Mouse (Mus musculus): ENCODE measurements around the gene Gpc6. TPM values are rescaled to one million over a fixed set of nuclear protein-coding genes. Genes with fewer than 3 reads are reported as not detected.

Gene Gpc6
- polyA plus RNA-seq, 1 experiment from 2014 or later: 24.6 TPM

DNA sequence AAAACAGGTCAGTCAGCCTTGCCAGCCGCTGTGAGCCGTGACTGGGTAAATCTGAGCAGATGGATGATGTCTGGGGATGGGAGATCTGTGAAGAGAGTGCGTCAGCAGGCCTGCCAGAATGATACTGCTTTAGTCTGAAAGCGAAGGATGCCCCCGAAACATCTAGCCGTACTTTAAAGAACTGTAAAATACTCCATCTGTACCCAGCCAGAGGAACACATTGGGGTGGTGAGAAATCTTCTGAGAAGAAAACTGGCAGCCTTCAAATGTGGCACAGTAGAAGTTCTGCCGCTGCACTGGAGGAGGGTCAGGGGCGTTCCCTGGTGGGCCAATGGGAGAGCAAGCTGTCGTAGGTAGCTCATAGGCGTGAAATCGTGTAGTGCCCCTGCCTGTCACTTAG, 1033.3 kb downstream of the Gpc6 start:
- Histone ChIP-seq H3K36me3 (no peaks in the 10 kb centered on the region), H3K27ac (replicated peaks) (no peak overlapping the region), H3K9ac (replicated peaks) (no peak overlapping the region), H3K9me3 (replicated peaks) (no peaks in the 10 kb centered on the region), H3K27me3 (replicated peaks) (no peaks in the 10 kb centered on the region), H3K4me1 (peaks cover 26% of the 10 kb centered on the region), H3K4me2 (no peak overlapping the region), H3K4me3 (replicated peaks) (no peak overlapping the region)
- WGBS: 87% methylated on average over 11 of the region's 11 CpGs
- ATAC-seq (ENCODE audit: low FRiP score): no peak

DNA sequence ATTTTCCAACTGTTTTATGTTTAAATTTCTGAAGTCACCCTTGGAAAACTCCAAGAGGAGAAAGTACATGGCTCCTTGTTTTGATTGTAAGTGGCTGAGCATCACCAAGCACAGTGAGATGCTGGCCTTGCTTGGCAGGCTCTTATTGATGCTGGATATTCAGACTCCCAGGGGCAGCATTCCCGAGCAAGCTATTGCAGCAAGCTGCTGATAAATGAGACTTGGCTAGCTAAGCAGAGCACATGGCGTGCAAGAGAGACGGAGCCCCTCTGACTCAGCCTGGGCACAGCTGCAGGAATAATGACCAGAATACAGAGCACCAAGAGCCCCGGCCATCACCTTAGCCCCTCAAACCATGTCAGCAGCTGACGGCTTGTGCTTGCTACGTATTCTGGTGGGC, 1036.2 kb downstream of the Gpc6 start:
- Histone ChIP-seq H3K4me1 (peaks cover 26% of the 10 kb centered on the region), H3K4me3 (replicated peaks) (no peak overlapping the region), H3K9me3 (replicated peaks) (no peaks in the 10 kb centered on the region), H3K36me3 (no peaks in the 10 kb centered on the region), H3K27ac (replicated peaks) (peak overlapping the region; percentile 62), H3K27me3 (replicated peaks) (no peaks in the 10 kb centered on the region), H3K9ac (replicated peaks) (no peak overlapping the region), H3K4me2 (no peak overlapping the region)
- WGBS: 12% methylated on average over 6 of the region's 6 CpGs
- peak; percentile 81 for ATAC-seq (ENCODE audit: low FRiP score)

DNA sequence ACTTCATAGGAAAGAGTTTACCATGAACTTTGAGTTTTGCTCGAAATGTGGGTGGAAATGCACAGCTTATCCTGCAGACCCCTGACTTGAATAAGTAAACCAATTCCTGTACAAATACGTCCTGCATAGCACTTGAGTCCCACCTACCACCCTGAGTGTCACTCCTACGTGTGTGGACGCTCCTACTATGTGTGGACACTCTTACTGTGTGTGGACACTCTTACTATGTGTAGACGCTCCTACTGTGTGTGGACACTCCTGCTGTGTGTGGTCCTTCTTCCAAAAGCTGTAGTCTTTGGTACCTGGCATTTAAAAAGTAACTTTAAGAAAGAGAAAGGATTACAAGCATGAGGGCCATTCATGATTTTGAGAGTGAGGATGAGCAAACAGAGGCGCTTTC, 1036.7 kb downstream of the Gpc6 start:
- 92% methylated on average over 6 of the region's 6 CpGs for WGBS
- no peak overlapping the region for H3K4me2 ChIP-seq
- no peaks in the 10 kb centered on the region for H3K36me3 ChIP-seq
- no peaks in the 10 kb centered on the region for H3K9me3 ChIP-seq (replicated peaks)
- peaks cover 26% of the 10 kb centered on the region for H3K4me1 ChIP-seq
- H3K27ac ChIP-seq (replicated peaks): no peak overlapping the region
- no peaks in the 10 kb centered on the region for H3K27me3 ChIP-seq (replicated peaks)
- H3K4me3 ChIP-seq (replicated peaks): no peak overlapping the region
- no peak overlapping the region for H3K9ac ChIP-seq (replicated peaks)
- peak; percentile 37; the same call in 1 of the 2 replicates for ATAC-seq (ENCODE audit: low FRiP score)

GRCm38 (mm10) chr14:117962453-117962852, 1037.3 kb downstream of the Gpc6 start:
- Histone ChIP-seq H3K4me3 (replicated peaks) (no peak overlapping the region), H3K27ac (replicated peaks) (no peak overlapping the region), H3K4me2 (no peak overlapping the region), H3K4me1 (peaks cover 26% of the 10 kb centered on the region), H3K36me3 (no peaks in the 10 kb centered on the region), H3K9ac (replicated peaks) (no peak overlapping the region), H3K9me3 (replicated peaks) (no peaks in the 10 kb centered on the region), H3K27me3 (replicated peaks) (no peaks in the 10 kb centered on the region)
- WGBS: 54% methylated on average over 4 of the region's 4 CpGs
- no peak for ATAC-seq (ENCODE audit: low FRiP score)

GRCm38 (mm10) chr14:117972576-117972975, 1047.5 kb downstream of the Gpc6 start:
- no peak for ATAC-seq (ENCODE audit: low FRiP score)
- Histone ChIP-seq H3K36me3 (no peaks in the 10 kb centered on the region), H3K9ac (replicated peaks) (no peak overlapping the region), H3K4me2 (no peak overlapping the region), H3K27me3 (replicated peaks) (no peaks in the 10 kb centered on the region), H3K27ac (replicated peaks) (no peak overlapping the region), H3K4me1 (no peaks in the 10 kb centered on the region), H3K4me3 (replicated peaks) (no peak overlapping the region), H3K9me3 (replicated peaks) (no peaks in the 10 kb centered on the region)
- 86% methylated on average over 5 of the region's 5 CpGs for WGBS

GRCm38 (mm10) chr14:117981532-117981931, 1056.4 kb downstream of the Gpc6 start:
- Histone ChIP-seq H3K36me3 (no peaks in the 10 kb centered on the region), H3K27me3 (replicated peaks) (no peaks in the 10 kb centered on the region), H3K4me2 (no peak overlapping the region), H3K4me3 (replicated peaks) (no peak overlapping the region), H3K4me1 (no peaks in the 10 kb centered on the region), H3K27ac (replicated peaks) (no peak overlapping the region), H3K9me3 (replicated peaks) (no peaks in the 10 kb centered on the region), H3K9ac (replicated peaks) (no peak overlapping the region)
- ATAC-seq (ENCODE audit: low FRiP score): no peak
- WGBS: 93% methylated on average over 10 of the region's 10 CpGs

GRCm38 (mm10) chr14:117988444-117988843, 1063.3 kb downstream of the Gpc6 start:
- no peak overlapping the region for H3K27ac ChIP-seq (replicated peaks)
- WGBS: 87% methylated on average over 10 of the region's 10 CpGs
- no peak for ATAC-seq (ENCODE audit: low FRiP score)

GRCm38 (mm10) chr14:117990203-117990602, 1065.1 kb downstream of the Gpc6 start:
- Histone ChIP-seq H3K9ac (replicated peaks) (no peak overlapping the region), H3K36me3 (no peaks in the 10 kb centered on the region), H3K27ac (replicated peaks) (no peak overlapping the region), H3K4me1 (no peaks in the 10 kb centered on the region), H3K9me3 (replicated peaks) (no peaks in the 10 kb centered on the region), H3K27me3 (replicated peaks) (no peaks in the 10 kb centered on the region; the same call in 1 of the 2 replicates), H3K4me3 (replicated peaks) (no peak overlapping the region), H3K4me2 (no peak overlapping the region)
- no peak for ATAC-seq (ENCODE audit: low FRiP score)
- 79% methylated on average over 8 of the region's 8 CpGs for WGBS

More at GRCm38 (mm10) chr14:117988444-117988843, 1063.3 kb downstream of the Gpc6 start:
- Histone ChIP-seq H3K9me3 (replicated peaks) (no peaks in the 10 kb centered on the region), H3K9ac (replicated peaks) (no peak overlapping the region), H3K27me3 (replicated peaks) (no peaks in the 10 kb centered on the region; the same call in 1 of the 2 replicates), H3K4me1 (no peaks in the 10 kb centered on the region), H3K4me3 (replicated peaks) (no peak overlapping the region), H3K4me2 (no peak overlapping the region), H3K36me3 (no peaks in the 10 kb centered on the region)

- H3K4me2 ChIP-seq: no peak overlapping the region
- H3K9me3 ChIP-seq (replicated peaks): no peaks in the 10 kb centered on the region
- no peak overlapping the region for H3K9ac ChIP-seq (replicated peaks)
- H3K27ac ChIP-seq (replicated peaks): no peak overlapping the region
- no peaks in the 10 kb centered on the region; the same call in 1 of the 2 replicates for H3K27me3 ChIP-seq (replicated peaks)
- H3K4me3 ChIP-seq (replicated peaks): no peak overlapping the region
- no peaks in the 10 kb centered on the region for H3K4me1 ChIP-seq
- no peaks in the 10 kb centered on the region for H3K36me3 ChIP-seq
- WGBS: 77% methylated on average over 8 of the region's 8 CpGs
- no peak for ATAC-seq (ENCODE audit: low FRiP score)
These were observed 1067.6 kb downstream of the Gpc6 start for GRCm38 (mm10) chr14:117992600-117993256.

- H3K36me3 ChIP-seq: no peaks in the 10 kb centered on the region
- H3K27me3 ChIP-seq (replicated peaks): no peaks in the 10 kb centered on the region; the same call in 1 of the 2 replicates
- 90% methylated on average over 6 of the region's 6 CpGs for WGBS
- no peak for ATAC-seq (ENCODE audit: low FRiP score)
- H3K4me3 ChIP-seq (replicated peaks): no peak overlapping the region
- H3K4me2 ChIP-seq: no peak overlapping the region
- no peak overlapping the region for H3K9ac ChIP-seq (replicated peaks)
- H3K4me1 ChIP-seq: no peaks in the 10 kb centered on the region
- no peak overlapping the region for H3K27ac ChIP-seq (replicated peaks)
- no peaks in the 10 kb centered on the region for H3K9me3 ChIP-seq (replicated peaks)
These were observed 1068.7 kb downstream of the Gpc6 start for GRCm38 (mm10) chr14:117993845-117994244.

GRCm38 (mm10) chr14:118004434-118004833, 1079.3 kb downstream of the Gpc6 start:
- WGBS: 92% methylated on average over 10 of the region's 10 CpGs

DNA sequence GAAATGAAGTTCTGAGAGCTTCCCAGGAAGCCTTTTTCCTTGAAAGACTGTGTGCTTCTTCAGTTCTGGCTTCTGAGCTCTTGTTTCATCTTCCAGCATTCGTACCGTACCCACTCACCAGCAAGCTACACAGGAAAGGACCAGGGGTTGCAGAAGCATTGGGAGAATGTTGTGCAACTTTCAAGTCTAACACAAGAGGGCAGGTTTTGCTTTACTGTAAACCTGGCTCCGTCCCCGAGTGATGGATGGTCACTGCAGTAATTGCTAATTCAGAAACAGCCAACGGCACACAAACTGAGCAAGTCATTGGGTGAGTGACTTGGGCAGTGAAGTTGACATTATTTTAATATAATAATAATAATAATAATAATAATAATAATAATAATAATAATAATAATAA, 1080.6 kb downstream of the Gpc6 start:
- Histone ChIP-seq H3K4me3 (replicated peaks) (no peak overlapping the region), H3K4me1 (peaks cover 17% of the 10 kb centered on the region)

More at GRCm38 (mm10) chr14:118004434-118004833, 1079.3 kb downstream of the Gpc6 start:
- peaks cover 17% of the 10 kb centered on the region for H3K4me1 ChIP-seq
- no peak overlapping the region for H3K9ac ChIP-seq (replicated peaks)
- no peak for ATAC-seq (ENCODE audit: low FRiP score)
- no peak overlapping the region for H3K4me3 ChIP-seq (replicated peaks)
- H3K36me3 ChIP-seq: no peaks in the 10 kb centered on the region
- no peak overlapping the region for H3K27ac ChIP-seq (replicated peaks)
- H3K4me2 ChIP-seq: no peak overlapping the region
- H3K27me3 ChIP-seq (replicated peaks): 0 out of 2 replicates have a peak, but pooled peaks cover 4% of the 10 kb centered on the region
- no peaks in the 10 kb centered on the region for H3K9me3 ChIP-seq (replicated peaks)

More for the DNA sequence above, 1080.6 kb downstream of the Gpc6 start:
- Histone ChIP-seq H3K27ac (replicated peaks) (no peak overlapping the region), H3K9ac (replicated peaks) (no peak overlapping the region), H3K4me2 (no peak overlapping the region), H3K36me3 (no peaks in the 10 kb centered on the region), H3K27me3 (replicated peaks) (no peaks in the 10 kb centered on the region), H3K9me3 (replicated peaks) (no peaks in the 10 kb centered on the region)
- no peak for ATAC-seq (ENCODE audit: low FRiP score)
- WGBS: 12% methylated on average over 5 of the region's 5 CpGs
